Mouse (Mus musculus): ENCODE data around the gene Msrb1.
"Not testable (repeated sequence)": the region's sequence is repeated elsewhere in the genome, so short reads cannot be mapped to it uniquely, and the experiment has no call there.

Msrb1 gene

GRCm38 (mm10) chr17:24736330-24737051, at the start of gene Msrb1:
Gene Msrb1, plus strand, starts transcription at chr17:24736642.
- peak; percentile 97 for DNase-seq

GRCm38 (mm10) chr17:24687146-24687595, 49.3 kb upstream of the Msrb1 start:
- DNase-seq, result peak; percentile 75

GRCm38 (mm10) chr17:24687599-24687998, 48.8 kb upstream of the Msrb1 start:
- DNase-seq, result no peak

GRCm38 (mm10) chr17:24689251-24690081, 47.0 kb upstream of the Msrb1 start, which contains the start of gene Syngr3:
Gene Syngr3, minus strand, starts transcription at chr17:24689955.
- DNase-seq, result no peak

- no peak for DNase-seq
These were observed 44.1 kb upstream of the Msrb1 start for GRCm38 (mm10) chr17:24692385-24692784.

- DNase-seq, result no peak
These were observed 41.0 kb upstream of the Msrb1 start for GRCm38 (mm10) chr17:24695326-24696010.

GRCm38 (mm10) chr17:24696011-24696697, 40.3 kb upstream of the Msrb1 start, which contains the start of the genes Gfer and Noxo1:
Gene Gfer, minus strand, starts transcription at chr17:24696156.
Gene Noxo1, plus strand, starts transcription at chr17:24696234.
- peak; percentile 95 for DNase-seq

- DNase-seq, result peak; percentile 46
These were observed 38.5 kb upstream of the Msrb1 start for GRCm38 (mm10) chr17:24697985-24698384.

- no peak for DNase-seq
These were observed 37.7 kb upstream of the Msrb1 start for GRCm38 (mm10) chr17:24698715-24699114.

- no peak for DNase-seq
These were observed 37.0 kb upstream of the Msrb1 start for GRCm38 (mm10) chr17:24699473-24699872.

GRCm38 (mm10) chr17:24701251-24701650, 35.2 kb upstream of the Msrb1 start:
- DNase-seq, result no peak

GRCm38 (mm10) chr17:24705821-24706220, 30.6 kb upstream of the Msrb1 start:
- no peak for DNase-seq

GRCm38 (mm10) chr17:24706982-24707800, 29.3 kb upstream of the Msrb1 start, which contains the start of gene Tbl3:
Gene Tbl3, minus strand, starts transcription at chr17:24707660.
- peak; percentile 97 for DNase-seq

GRCm38 (mm10) chr17:24707801-24708425, 28.5 kb upstream of the Msrb1 start:
- DNase-seq, result no peak

- DNase-seq, result no peak
These were observed 27.8 kb upstream of the Msrb1 start for GRCm38 (mm10) chr17:24708646-24709045.

- DNase-seq, result no peak
These were observed 20.9 kb upstream of the Msrb1 start for GRCm38 (mm10) chr17:24715556-24715955.

- DNase-seq, result peak; percentile 7
These were observed 20.2 kb upstream of the Msrb1 start for GRCm38 (mm10) chr17:24716166-24716682.

- DNase-seq, result peak; percentile 5
These were observed 18.5 kb upstream of the Msrb1 start, which contains the start of the genes Rnf151 and Rps2 for GRCm38 (mm10) chr17:24717943-24718342. Gene Rnf151, minus strand, starts transcription at chr17:24718063. Gene Rps2, plus strand, starts transcription at chr17:24718116.

GRCm38 (mm10) chr17:24718938-24719337, 17.5 kb upstream of the Msrb1 start:
- DNase-seq, result not testable (repeated sequence)

GRCm38 (mm10) chr17:24719494-24720222, 16.8 kb upstream of the Msrb1 start:
- peak; percentile 99 for DNase-seq
